Mouse (Mus musculus): ENCODE results near the gene Mdga2.

DNA sequence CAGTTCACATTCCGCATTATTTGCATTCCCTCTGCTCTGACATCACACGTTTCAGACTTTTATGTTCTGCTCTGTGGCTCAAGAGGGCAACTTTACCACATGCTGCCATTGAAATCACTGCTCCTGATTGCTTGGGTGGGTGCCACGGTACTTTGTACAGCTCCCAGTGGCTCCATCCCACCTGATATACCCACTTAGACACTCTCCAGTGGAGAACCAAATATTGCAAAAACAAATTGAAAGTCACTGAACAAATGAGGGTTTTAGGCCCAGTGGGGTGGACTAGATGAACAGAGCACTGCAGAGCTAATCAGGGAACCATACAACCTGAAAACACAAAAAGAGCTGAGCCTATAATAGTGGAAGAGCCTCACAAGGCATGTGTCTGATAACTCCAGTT lies 268.2 kb downstream of the Mdga2 start:
- TF ChIP-seq POLR2AphosphoS2 (IDR thresholded peaks at IDR 0.05; ENCODE audit: insufficient read length, low read depth) (no peak), POLR2A (IDR thresholded peaks at IDR 0.05; ENCODE audit: insufficient read length, low read depth) (no peak), MYOD1 (IDR thresholded peaks at IDR 0.05; ENCODE audit: control insufficient read depth in 1 of 3, insufficient read length in 2 of 3, low read depth in 2 of 3) (no peak), USF1 (IDR thresholded peaks at IDR 0.05; ENCODE audit: low read depth) (no peak), SRF (IDR thresholded peaks at IDR 0.05; ENCODE audit: control insufficient read depth, insufficient read length, low read depth) (no peak), REST (IDR thresholded peaks at IDR 0.05; ENCODE audit: insufficient read depth, insufficient read length) (no peak), MYOG (IDR thresholded peaks at IDR 0.05; ENCODE audit: control insufficient read depth in 1 of 3, insufficient read depth in 1 of 3, insufficient read length in 2 of 3, low read depth in 2 of 3) (no peak), TCF12 (IDR thresholded peaks at IDR 0.05; ENCODE audit: insufficient read depth, poor library complexity, severe bottlenecking) (no peak), MAX (IDR thresholded peaks at IDR 0.05; ENCODE audit: low read depth) (no peak)

Data from myocyte (in vitro differentiated cells).